Mouse (Mus musculus): ENCODE data around the gene Rgs6.

DNA sequence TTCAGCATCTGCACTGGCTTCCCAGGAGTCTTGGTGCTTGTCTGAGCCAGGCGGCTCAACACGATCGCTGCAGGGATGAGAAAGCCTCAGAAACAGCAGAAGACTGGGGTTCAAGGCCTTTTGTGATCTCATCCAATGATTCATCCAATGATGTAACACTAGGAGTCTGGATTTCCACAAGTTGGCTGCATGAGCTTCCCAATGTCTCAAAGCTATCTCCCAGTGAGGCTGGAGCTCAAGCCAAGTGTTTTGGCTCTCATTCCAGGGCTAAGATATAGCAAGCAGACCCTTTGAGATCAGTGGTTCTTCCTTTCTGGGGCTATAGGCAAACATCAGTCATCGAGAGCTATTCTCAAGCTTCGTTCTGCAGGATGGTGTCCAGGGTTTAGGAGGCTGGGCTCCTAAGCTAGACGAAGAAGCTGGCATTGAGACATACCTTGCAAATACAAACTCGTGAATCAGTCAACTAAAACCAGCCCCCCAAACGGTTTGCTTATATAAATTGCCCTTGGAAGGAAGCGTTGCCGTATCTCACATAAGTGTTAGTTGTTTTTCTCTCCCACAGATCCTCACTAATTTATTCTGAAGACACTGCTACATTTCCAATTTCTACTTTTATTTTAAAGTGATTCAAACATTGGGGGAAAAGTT, 410.7 kb downstream of the Rgs6 start:
- TF ChIP-seq POLR2A (IDR thresholded peaks at IDR 0.05; ENCODE audit: borderline replicate concordance, extremely low read depth, insufficient read depth, insufficient read length, poor library complexity, severe bottlenecking): no peak
- no peak for TF ChIP-seq CTCF (IDR thresholded peaks at IDR 0.05; ENCODE audit: borderline replicate concordance, extremely low read depth, insufficient read depth, insufficient read length)

Data from brain, embryonic 14.5 days (tissue).